Mouse (Mus musculus): ENCODE results near the gene Mier2. TPM values are rescaled to one million over a fixed set of nuclear protein-coding genes. Genes with fewer than 3 reads are reported as not detected.

Gene Mier2
- polyA plus RNA-seq, 1 experiment, result 21.7 TPM

- no peak for TF ChIP-seq CTCF (IDR thresholded peaks at IDR 0.05; ENCODE audit: control insufficient read depth, insufficient read depth, low read length)
- no peak for TF ChIP-seq POLR2A (IDR thresholded peaks at IDR 0.05; ENCODE audit: borderline replicate concordance, control insufficient read depth, low read depth, low read length)
- WGBS, result 88% methylated on average over 2 of the region's 2 CpGs
These were observed 16.3 kb upstream of the Mier2 start for GRCm38 (mm10) chr10:79571314-79571713.

GRCm38 (mm10) chr10:79569921-79570320 lies 14.9 kb upstream of the Mier2 start:
- WGBS, result 79% methylated on average over 5 of the region's 5 CpGs
- TF ChIP-seq CTCF (IDR thresholded peaks at IDR 0.05; ENCODE audit: control insufficient read depth, insufficient read depth, low read length), result no peak
- no peak for TF ChIP-seq POLR2A (IDR thresholded peaks at IDR 0.05; ENCODE audit: borderline replicate concordance, control insufficient read depth, low read depth, low read length)
- Histone ChIP-seq H3K27ac (ENCODE audit: control insufficient read depth, insufficient read depth, low read depth, low read length, poor library complexity) (no peak overlapping the region), H3K4me3 (replicated peaks; ENCODE audit: control insufficient read depth, low read depth, low read length) (no peak overlapping the region), H3K4me1 (ENCODE audit: control insufficient read depth, insufficient read depth, low read length) (no peaks in the 10 kb centered on the region)

More at GRCm38 (mm10) chr10:79571314-79571713, 16.3 kb upstream of the Mier2 start:
- Histone ChIP-seq H3K27ac (ENCODE audit: control insufficient read depth, insufficient read depth, low read depth, low read length, poor library complexity) (no peak overlapping the region), H3K4me3 (replicated peaks; ENCODE audit: control insufficient read depth, low read depth, low read length) (no peak overlapping the region), H3K4me1 (ENCODE audit: control insufficient read depth, insufficient read depth, low read length) (no peaks in the 10 kb centered on the region)

GRCm38 (mm10) chr10:79559716-79560115 lies 4.7 kb upstream of the Mier2 start:
- H3K27ac ChIP-seq (ENCODE audit: control insufficient read depth, insufficient read depth, low read depth, low read length, poor library complexity), result no peak overlapping the region
- no peak overlapping the region for H3K4me3 ChIP-seq (replicated peaks; ENCODE audit: control insufficient read depth, low read depth, low read length)
- 79% methylated on average over 2 of the region's 2 CpGs for WGBS
- TF ChIP-seq POLR2A (IDR thresholded peaks at IDR 0.05; ENCODE audit: borderline replicate concordance, control insufficient read depth, low read depth, low read length) (no peak), CTCF (IDR thresholded peaks at IDR 0.05; ENCODE audit: control insufficient read depth, insufficient read depth, low read length) (no peak)
- H3K4me1 ChIP-seq (ENCODE audit: control insufficient read depth, insufficient read depth, low read length), result no peaks in the 10 kb centered on the region

- Histone ChIP-seq H3K4me3 (replicated peaks; ENCODE audit: control insufficient read depth, low read depth, low read length) (no peak overlapping the region), H3K4me1 (ENCODE audit: control insufficient read depth, insufficient read depth, low read length) (no peaks in the 10 kb centered on the region), H3K27ac (ENCODE audit: control insufficient read depth, insufficient read depth, low read depth, low read length, poor library complexity) (no peak overlapping the region)
- 85% methylated on average over 5 of the region's 5 CpGs for WGBS
- TF ChIP-seq CTCF (IDR thresholded peaks at IDR 0.05; ENCODE audit: control insufficient read depth, insufficient read depth, low read length), result no peak
- no peak for TF ChIP-seq POLR2A (IDR thresholded peaks at IDR 0.05; ENCODE audit: borderline replicate concordance, control insufficient read depth, low read depth, low read length)
These were observed 2.5 kb upstream of the Mier2 start for GRCm38 (mm10) chr10:79557496-79557895.

GRCm38 (mm10) chr10:79556951-79557350 lies 2.0 kb upstream of the Mier2 start:
- 84% methylated on average over 5 of the region's 5 CpGs for WGBS
- Histone ChIP-seq H3K27ac (ENCODE audit: control insufficient read depth, insufficient read depth, low read depth, low read length, poor library complexity) (no peak overlapping the region), H3K4me3 (replicated peaks; ENCODE audit: control insufficient read depth, low read depth, low read length) (no peak overlapping the region), H3K4me1 (ENCODE audit: control insufficient read depth, insufficient read depth, low read length) (no peaks in the 10 kb centered on the region)
- TF ChIP-seq POLR2A (IDR thresholded peaks at IDR 0.05; ENCODE audit: borderline replicate concordance, control insufficient read depth, low read depth, low read length), result no peak
- TF ChIP-seq CTCF (IDR thresholded peaks at IDR 0.05; ENCODE audit: control insufficient read depth, insufficient read depth, low read length), result no peak

GRCm38 (mm10) chr10:79555238-79555724 lies 282 bp upstream of the Mier2 start:
- WGBS, result 29% methylated on average over 7 of the region's 7 CpGs
- Histone ChIP-seq H3K4me1 (ENCODE audit: control insufficient read depth, insufficient read depth, low read length) (no peaks in the 10 kb centered on the region), H3K27ac (ENCODE audit: control insufficient read depth, insufficient read depth, low read depth, low read length, poor library complexity) (no peak overlapping the region), H3K4me3 (replicated peaks; ENCODE audit: control insufficient read depth, low read depth, low read length) (peak overlapping the region; percentile 71)
- TF ChIP-seq CTCF (IDR thresholded peaks at IDR 0.05; ENCODE audit: control insufficient read depth, insufficient read depth, low read length) (no peak), POLR2A (IDR thresholded peaks at IDR 0.05; ENCODE audit: borderline replicate concordance, control insufficient read depth, low read depth, low read length) (no peak)

- 61% methylated on average over 10 of the region's 10 CpGs for WGBS
- Histone ChIP-seq H3K4me3 (replicated peaks; ENCODE audit: control insufficient read depth, low read depth, low read length) (no peak overlapping the region), H3K27ac (ENCODE audit: control insufficient read depth, insufficient read depth, low read depth, low read length, poor library complexity) (no peak overlapping the region), H3K4me1 (ENCODE audit: control insufficient read depth, insufficient read depth, low read length) (no peaks in the 10 kb centered on the region)
- TF ChIP-seq CTCF (IDR thresholded peaks at IDR 0.05; ENCODE audit: control insufficient read depth, insufficient read depth, low read length), result no peak
- no peak for TF ChIP-seq POLR2A (IDR thresholded peaks at IDR 0.05; ENCODE audit: borderline replicate concordance, control insufficient read depth, low read depth, low read length)
These were observed 1.3 kb downstream of the Mier2 start for GRCm38 (mm10) chr10:79553691-79554090.

- no peak overlapping the region for H3K27ac ChIP-seq (ENCODE audit: control insufficient read depth, insufficient read depth, low read depth, low read length, poor library complexity)
- H3K4me3 ChIP-seq (replicated peaks; ENCODE audit: control insufficient read depth, low read depth, low read length), result no peak overlapping the region
- no peaks in the 10 kb centered on the region for H3K4me1 ChIP-seq (ENCODE audit: control insufficient read depth, insufficient read depth, low read length)
- 77% methylated on average over 6 of the region's 6 CpGs for WGBS
- TF ChIP-seq CTCF (IDR thresholded peaks at IDR 0.05; ENCODE audit: control insufficient read depth, insufficient read depth, low read length) (no peak), POLR2A (IDR thresholded peaks at IDR 0.05; ENCODE audit: borderline replicate concordance, control insufficient read depth, low read depth, low read length) (no peak)
These were observed 1.8 kb downstream of the Mier2 start for GRCm38 (mm10) chr10:79553176-79553575.

GRCm38 (mm10) chr10:79552531-79552930 lies 2.5 kb downstream of the Mier2 start:
- WGBS, result 81% methylated on average over 8 of the region's 8 CpGs
- TF ChIP-seq CTCF (IDR thresholded peaks at IDR 0.05; ENCODE audit: control insufficient read depth, insufficient read depth, low read length) (no peak), POLR2A (IDR thresholded peaks at IDR 0.05; ENCODE audit: borderline replicate concordance, control insufficient read depth, low read depth, low read length) (no peak)
- no peak overlapping the region for H3K4me3 ChIP-seq (replicated peaks; ENCODE audit: control insufficient read depth, low read depth, low read length)
- H3K4me1 ChIP-seq (ENCODE audit: control insufficient read depth, insufficient read depth, low read length), result no peaks in the 10 kb centered on the region
- H3K27ac ChIP-seq (ENCODE audit: control insufficient read depth, insufficient read depth, low read depth, low read length, poor library complexity), result no peak overlapping the region
